Mouse (Mus musculus) layer of hippocampus, postnatal 25 days (tissue): ENCODE measurements at regions not wholly inside any gene's neighbourhood (a gene's known extent, or its start where the extent isn't known, plus 50 kb on each side); places are given as distances from the start of the nearest gene placed in this dataset.

ENCODE experiments used
- DNase-seq, 2 experiments: peaks; one replicate each; pipeline ENCODE4 v3.0.0; 2022; ENCODE audit warnings: mixed read lengths in 2 of 2, low spot score in 1 of 2; ENCODE audit errors: extremely low spot score in 1 of 2

GRCm38 (mm10) chr2:51682177-51682576 is 54.9 kb downstream of the Tas2r134 start:
- DNase-seq = no peak

GRCm38 (mm10) chr2:51682745-51683144 is 55.4 kb downstream of the Tas2r134 start:
- DNase-seq = no peak

GRCm38 (mm10) chr2:51705110-51705509 is 77.8 kb downstream of the Tas2r134 start:
- no peak for DNase-seq

GRCm38 (mm10) chr2:51708701-51709100 is 81.4 kb downstream of the Tas2r134 start:
- DNase-seq = no peak

- DNase-seq = no peak
These were observed 85.3 kb downstream of the Tas2r134 start for GRCm38 (mm10) chr2:51712611-51713010.

GRCm38 (mm10) chr2:51730805-51731204 is 103.5 kb downstream of the Tas2r134 start:
- no peak for DNase-seq

GRCm38 (mm10) chr2:51731703-51732102 is 104.4 kb downstream of the Tas2r134 start:
- no peak for DNase-seq

GRCm38 (mm10) chr2:51732355-51732754 is 105.0 kb downstream of the Tas2r134 start:
- no peak for DNase-seq

GRCm38 (mm10) chr2:51733218-51733617 is 105.9 kb downstream of the Tas2r134 start:
- no peak for DNase-seq

- DNase-seq = no peak
These were observed 109.1 kb downstream of the Tas2r134 start for GRCm38 (mm10) chr2:51736452-51736851.

- DNase-seq = no peak
These were observed 120.5 kb downstream of the Tas2r134 start for GRCm38 (mm10) chr2:51747675-51748319.

GRCm38 (mm10) chr2:51749247-51749646 is 121.9 kb downstream of the Tas2r134 start:
- no peak for DNase-seq

GRCm38 (mm10) chr2:51752941-51753564 is 125.7 kb downstream of the Tas2r134 start:
- no peak for DNase-seq

- DNase-seq = no peak
These were observed 126.3 kb downstream of the Tas2r134 start for GRCm38 (mm10) chr2:51753565-51754031.

GRCm38 (mm10) chr2:51757361-51757760 is 130.1 kb downstream of the Tas2r134 start:
- DNase-seq = no peak

- DNase-seq = no peak
These were observed 130.8 kb downstream of the Tas2r134 start for GRCm38 (mm10) chr2:51758093-51758492.

GRCm38 (mm10) chr2:51762866-51763265 is 135.6 kb downstream of the Tas2r134 start:
- DNase-seq = no peak

GRCm38 (mm10) chr2:51767507-51768135 is 140.3 kb downstream of the Tas2r134 start:
- no peak for DNase-seq

GRCm38 (mm10) chr2:51768298-51769271 is 141.3 kb downstream of the Tas2r134 start:
- DNase-seq = peak; percentile 29 to 45

GRCm38 (mm10) chr2:51785169-51785568 is 149.8 kb downstream of the Rbm43 start:
- DNase-seq = no peak
